Mouse (Mus musculus) heart, adult 9 months (tissue): ENCODE results near the gene Grm7.

Experiments
- DNase-seq, 2 experiments: peaks; one replicate each; pipeline ENCODE4 v3.0.0; 2022; ENCODE audit warnings: low spot score in 2 of 2

Gene Grm7

GRCm38 (mm10) chr6:111368551-111368950 is 723.2 kb downstream of the Grm7 start:
- DNase-seq: no peak

- no peak for DNase-seq
Measured at GRCm38 (mm10) chr6:111369013-111369412, 723.6 kb downstream of the Grm7 start.

GRCm38 (mm10) chr6:111371581-111372349 is 726.4 kb downstream of the Grm7 start:
- DNase-seq: no peak

- no peak for DNase-seq
Measured at GRCm38 (mm10) chr6:111372626-111373380, 727.4 kb downstream of the Grm7 start.

- DNase-seq: no peak
Measured at GRCm38 (mm10) chr6:111380710-111381109, 735.3 kb downstream of the Grm7 start.

- no peak for DNase-seq
Measured at GRCm38 (mm10) chr6:111408750-111409149, 763.4 kb downstream of the Grm7 start.

GRCm38 (mm10) chr6:111424737-111425136 is 779.4 kb downstream of the Grm7 start:
- no peak for DNase-seq

- DNase-seq: no peak
Measured at GRCm38 (mm10) chr6:111446228-111446627, 800.8 kb downstream of the Grm7 start.

GRCm38 (mm10) chr6:111447851-111448250 is 802.5 kb downstream of the Grm7 start:
- DNase-seq: no peak

- peak; percentile 12 to 28 for DNase-seq
Measured at GRCm38 (mm10) chr6:111449054-111449783, 803.8 kb downstream of the Grm7 start.

GRCm38 (mm10) chr6:111481866-111482265 is 836.5 kb downstream of the Grm7 start:
- DNase-seq: no peak

- DNase-seq: no peak
Measured at GRCm38 (mm10) chr6:111486081-111486480, 840.7 kb downstream of the Grm7 start.

- DNase-seq: no peak
Measured at GRCm38 (mm10) chr6:111487556-111487955, 842.2 kb downstream of the Grm7 start.

- DNase-seq: no peak
Measured at GRCm38 (mm10) chr6:111492166-111492565, 846.8 kb downstream of the Grm7 start.

- DNase-seq: no peak
Measured at GRCm38 (mm10) chr6:111499542-111499941, 854.2 kb downstream of the Grm7 start.

GRCm38 (mm10) chr6:111510768-111511459 is 865.5 kb downstream of the Grm7 start:
- DNase-seq: no peak

GRCm38 (mm10) chr6:111512359-111512758 is 867.0 kb downstream of the Grm7 start:
- no peak for DNase-seq

- no peak for DNase-seq
Measured at GRCm38 (mm10) chr6:111521229-111521628, 875.8 kb downstream of the Grm7 start.

GRCm38 (mm10) chr6:111522122-111522521 is 876.7 kb downstream of the Grm7 start:
- DNase-seq: no peak

GRCm38 (mm10) chr6:111529985-111530384 is 884.6 kb downstream of the Grm7 start:
- DNase-seq: no peak

GRCm38 (mm10) chr6:111558588-111558987 is 913.2 kb downstream of the Grm7 start:
- DNase-seq: no peak

GRCm38 (mm10) chr6:111559459-111559858 is 914.1 kb downstream of the Grm7 start:
- DNase-seq: no peak
